Mouse (Mus musculus): ENCODE results near the gene Cdhr3.
"Not testable (repeated sequence)": the region's sequence is repeated elsewhere in the genome, so short reads cannot be mapped to it uniquely, and the experiment has no call there.

Cdhr3 gene

GRCm38 (mm10) chr12:33003339-33003965, 89.2 kb downstream of the Cdhr3 start:
- no peak for DNase-seq

GRCm38 (mm10) chr12:33000402-33000801, 92.3 kb downstream of the Cdhr3 start:
- no peak for DNase-seq

GRCm38 (mm10) chr12:32999778-33000177, 92.9 kb downstream of the Cdhr3 start:
- DNase-seq, result not testable (repeated sequence)

GRCm38 (mm10) chr12:32998766-32999165, 93.9 kb downstream of the Cdhr3 start:
- no peak for DNase-seq

- DNase-seq, result peak; percentile 48 to 70
Measured at GRCm38 (mm10) chr12:32995081-32995834, 97.4 kb downstream of the Cdhr3 start.

DNA sequence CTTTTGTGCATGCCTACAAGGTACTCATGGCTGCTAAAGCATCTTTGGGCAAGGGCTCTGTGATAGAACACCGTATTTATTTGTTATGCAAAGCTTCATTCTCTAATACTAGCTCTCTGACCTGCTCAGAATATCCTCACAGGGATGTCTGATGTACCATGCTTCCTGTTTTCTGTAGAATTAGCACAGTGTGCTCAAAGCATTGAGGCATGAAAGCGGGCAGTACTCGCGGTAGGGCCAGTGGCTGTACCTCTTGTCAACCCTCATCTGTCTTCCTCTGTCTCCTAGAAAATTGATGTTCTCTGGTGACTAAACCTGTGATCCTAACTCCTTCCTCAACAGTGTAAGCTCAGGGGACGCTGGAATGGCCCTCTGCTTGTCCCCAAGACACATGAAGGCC, 98.6 kb downstream of the Cdhr3 start:
- no peak for DNase-seq

- peak in 1 of 2 experiments; percentile 33 for DNase-seq
Measured at GRCm38 (mm10) chr12:32989731-32990130, 102.9 kb downstream of the Cdhr3 start.

DNA sequence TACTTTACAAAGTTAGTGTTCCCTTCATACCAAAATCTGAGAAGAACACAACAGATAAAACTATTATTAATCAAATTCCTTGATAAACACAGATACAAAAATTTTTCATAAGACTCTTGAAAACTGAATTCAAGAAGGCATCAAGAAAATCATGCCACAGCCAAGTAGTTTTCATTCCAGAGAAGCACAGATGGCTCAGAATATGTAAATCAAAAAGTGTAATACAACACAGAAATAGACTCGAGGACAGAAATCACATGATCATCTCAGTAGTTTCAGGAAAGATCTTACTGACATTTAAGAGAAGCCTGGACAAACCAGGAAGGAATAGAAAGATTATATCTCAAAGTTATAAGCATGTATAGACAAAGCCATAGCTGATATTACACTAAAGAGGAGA, 106.4 kb downstream of the Cdhr3 start:
- no peak for DNase-seq

Data from cerebellum, postnatal 25 days (tissue).